Mouse (Mus musculus) spleen, adult 18-20 months (tissue): ENCODE data around the gene Tmem248.
A peak's percentile ranks its signal among the peaks of the same experiment; 100 is the strongest.

Source experiments
- DNase-seq, 2 experiments: peaks; one replicate each; pipeline ENCODE4 v3.0.0; 2022; ENCODE audit warnings: mixed read lengths in 2 of 2

Gene Tmem248

GRCm38 (mm10) chr5:130216781-130217180 is at the start of gene Tmem248:
Gene Tmem248, plus strand, starts transcription at chr5:130217081.
- no peak for DNase-seq

- no peak for DNase-seq
Observed at GRCm38 (mm10) chr5:130169109-130169508, 47.8 kb upstream of the Tmem248 start.

- DNase-seq = no peak
Observed at GRCm38 (mm10) chr5:130170666-130171422, 46.0 kb upstream of the Tmem248 start.

GRCm38 (mm10) chr5:130171423-130171954 is 45.4 kb upstream of the Tmem248 start, which contains the start of gene Rabgef1:
Gene Rabgef1, plus strand, starts transcription at chr5:130171798.
- DNase-seq = peak; percentile 84 to 88

GRCm38 (mm10) chr5:130171956-130172601 is 44.8 kb upstream of the Tmem248 start:
- no peak for DNase-seq

GRCm38 (mm10) chr5:130173012-130173411 is 43.9 kb upstream of the Tmem248 start:
- DNase-seq = no peak

GRCm38 (mm10) chr5:130177871-130178270 is 39.0 kb upstream of the Tmem248 start:
- no peak for DNase-seq

GRCm38 (mm10) chr5:130180362-130180761 is 36.5 kb upstream of the Tmem248 start:
- DNase-seq = no peak

GRCm38 (mm10) chr5:130181740-130182540 is 34.9 kb upstream of the Tmem248 start:
- no peak for DNase-seq

- DNase-seq = no peak
Observed at GRCm38 (mm10) chr5:130182541-130182821, 34.4 kb upstream of the Tmem248 start.

GRCm38 (mm10) chr5:130184193-130184856 is 32.6 kb upstream of the Tmem248 start:
- DNase-seq = no peak

GRCm38 (mm10) chr5:130185312-130185711 is 31.6 kb upstream of the Tmem248 start:
- no peak for DNase-seq

GRCm38 (mm10) chr5:130187383-130187782 is 29.5 kb upstream of the Tmem248 start:
- DNase-seq = no peak

GRCm38 (mm10) chr5:130190909-130191308 is 26.0 kb upstream of the Tmem248 start:
- DNase-seq = no peak

- no peak for DNase-seq
Observed at GRCm38 (mm10) chr5:130191865-130192264, 25.0 kb upstream of the Tmem248 start.

- DNase-seq = no peak
Observed at GRCm38 (mm10) chr5:130192356-130192944, 24.4 kb upstream of the Tmem248 start.

- no peak for DNase-seq
Observed at GRCm38 (mm10) chr5:130193760-130194159, 23.1 kb upstream of the Tmem248 start.

GRCm38 (mm10) chr5:130196307-130196706 is 20.6 kb upstream of the Tmem248 start:
- no peak for DNase-seq

- no peak for DNase-seq
Observed at GRCm38 (mm10) chr5:130197454-130197853, 19.4 kb upstream of the Tmem248 start.

GRCm38 (mm10) chr5:130197981-130198380 is 18.9 kb upstream of the Tmem248 start:
- no peak for DNase-seq

- no peak for DNase-seq
Observed at GRCm38 (mm10) chr5:130200233-130201029, 16.4 kb upstream of the Tmem248 start.

GRCm38 (mm10) chr5:130203948-130204347 is 12.9 kb upstream of the Tmem248 start:
- DNase-seq = no peak
